Comparison of ENCODE assay signal across 27 mouse cellular contexts in the genomic region with DNA sequence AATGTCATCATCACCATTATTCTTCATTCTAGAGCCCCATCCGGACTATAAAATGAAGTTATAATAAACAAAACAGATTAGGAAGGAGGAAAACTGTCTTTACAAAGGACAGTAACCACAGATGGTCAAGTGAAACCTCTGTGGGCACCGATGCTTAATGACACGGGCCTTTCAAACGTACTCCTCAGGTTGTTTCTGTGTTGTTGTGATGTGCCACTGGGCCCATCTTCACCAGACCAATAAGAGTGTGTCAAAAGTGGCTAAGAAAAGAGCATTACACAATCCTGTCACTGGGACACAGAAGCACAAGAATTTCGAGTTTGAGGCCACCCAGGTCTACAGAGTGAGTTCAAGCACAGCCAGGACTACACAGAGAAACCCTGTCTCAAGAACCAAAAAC.
"Had no signal": no experiment of that assay in that cellular context is flagged by ENCODE, and none has a peak within 500 bp of the region (broad histone marks: within the 10 kb centered on the region; RNA-seq: fewer than 3 reads in every experiment).

No protein-coding gene starts in this region.

- H3K27ac ChIP-seq: embryonic facial prominence, embryonic 10.5 days; embryonic facial prominence, embryonic 12.5 days; embryonic facial prominence, embryonic 13.5 days; embryonic facial prominence, embryonic 15.5 days; forebrain, embryonic 10.5 days; forebrain, embryonic 12.5 days; forebrain, embryonic 13.5 days; forebrain, embryonic 15.5 days; gastrocnemius, adult 2 months; heart, adult 2 months; heart, embryonic 10.5 days had no signal

- H3K9me3 ChIP-seq: embryonic facial prominence, embryonic 10.5 days; embryonic facial prominence, embryonic 12.5 days; embryonic facial prominence, embryonic 13.5 days; embryonic facial prominence, embryonic 15.5 days; forebrain, embryonic 10.5 days; forebrain, embryonic 12.5 days; forebrain, embryonic 13.5 days; forebrain, embryonic 15.5 days; heart, embryonic 10.5 days had no signal

- H3K4me3 ChIP-seq: embryonic facial prominence, embryonic 10.5 days; embryonic facial prominence, embryonic 12.5 days; embryonic facial prominence, embryonic 13.5 days; embryonic facial prominence, embryonic 15.5 days; erythroblast, embryonic 14.5 days; forebrain, embryonic 10.5 days; forebrain, embryonic 12.5 days; forebrain, embryonic 13.5 days; forebrain, embryonic 15.5 days; gastrocnemius, adult 2 months; heart, adult 2 months; heart, embryonic 10.5 days had no signal

- ATAC-seq: forebrain, embryonic 13.5 days; forebrain, embryonic 14.5 days; forebrain, embryonic 15.5 days; forebrain, embryonic 16.5 days had no signal

- DNase-seq: cerebellum, adult 9-10 months; cerebellum, adult 9-11 months; cerebellum, postnatal 10 days; cerebellum, postnatal 14 days; cerebellum, postnatal 25 days; cerebellum, postnatal 36 days; embryo, embryonic 11 days; gastrocnemius, adult 2 months; gastrocnemius, postnatal 10 days; gastrocnemius, postnatal 14 days; gastrocnemius, postnatal 25 days; gastrocnemius, postnatal 36 days; heart, adult 11 months; heart, adult 18-20 months; heart, adult 2 months had no signal

- H3K27me3 ChIP-seq: embryonic facial prominence, embryonic 12.5 days; embryonic facial prominence, embryonic 13.5 days; embryonic facial prominence, embryonic 15.5 days; forebrain, embryonic 12.5 days; forebrain, embryonic 13.5 days; forebrain, embryonic 15.5 days had no signal

- H3K36me3 ChIP-seq: embryonic facial prominence, embryonic 10.5 days; embryonic facial prominence, embryonic 12.5 days; embryonic facial prominence, embryonic 13.5 days; embryonic facial prominence, embryonic 15.5 days; forebrain, embryonic 10.5 days; forebrain, embryonic 12.5 days; forebrain, embryonic 15.5 days had no signal

- H3K4me2 ChIP-seq: embryonic facial prominence, embryonic 12.5 days; embryonic facial prominence, embryonic 13.5 days; embryonic facial prominence, embryonic 15.5 days; forebrain, embryonic 12.5 days; forebrain, embryonic 13.5 days; forebrain, embryonic 15.5 days had no signal

- H3K9ac ChIP-seq: embryonic facial prominence, embryonic 12.5 days; embryonic facial prominence, embryonic 13.5 days; embryonic facial prominence, embryonic 15.5 days; forebrain, embryonic 12.5 days; forebrain, embryonic 13.5 days; forebrain, embryonic 15.5 days had no signal
